Mouse (Mus musculus): ENCODE results near the gene Pop4. TPM values are rescaled to one million over a fixed set of nuclear protein-coding genes. Genes with fewer than 3 reads are reported as not detected.

Gene Pop4
- total and polyA plus RNA-seq, 3 experiments, result 33.5 to 50.0 TPM; not detected in 1

DNA sequence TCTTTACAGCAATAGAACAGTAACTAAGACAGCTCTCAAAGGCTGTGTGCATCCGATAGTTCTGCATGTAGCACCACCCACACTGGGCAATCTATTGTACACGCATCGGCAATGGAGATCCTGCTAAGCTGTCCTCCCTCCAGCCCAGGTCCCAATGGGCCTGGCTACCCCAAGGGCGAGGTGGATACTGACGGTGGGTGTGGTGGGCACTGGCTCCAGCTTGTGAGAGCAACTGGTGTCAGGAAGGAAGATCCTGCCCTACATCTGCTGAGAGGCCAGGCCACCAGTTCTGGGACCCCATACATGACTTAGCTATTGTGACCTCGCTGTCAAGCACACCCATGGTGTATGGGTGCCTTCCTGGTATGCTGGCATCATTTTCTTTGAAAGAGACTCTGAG lies 55.5 kb downstream of the Pop4 start:
- H3K27ac ChIP-seq (ENCODE audit: control insufficient read depth, low read depth, low read length), result no peak overlapping the region
- H3K4me1 ChIP-seq (ENCODE audit: control insufficient read depth in 1 of 2, insufficient read depth in 2 of 2, low read length in 2 of 2), result no peaks in the 10 kb centered on the region
- no peaks in the 10 kb centered on the region for H3K9me3 ChIP-seq (replicated peaks; ENCODE audit: insufficient read depth, low read length)
- no peak overlapping the region for H3K9ac ChIP-seq (ENCODE audit: control insufficient read depth, low read depth, low read length, poor library complexity, severe bottlenecking)
- H3K27me3 ChIP-seq (ENCODE audit: control insufficient read depth in 1 of 2, insufficient read depth in 2 of 2, low read length in 2 of 2), result no peaks in the 10 kb centered on the region
- H3K79me2 ChIP-seq (ENCODE audit: control insufficient read depth, insufficient read depth, low read length, poor library complexity), result no peaks in the 10 kb centered on the region
- no peaks in the 10 kb centered on the region for H3K36me3 ChIP-seq (ENCODE audit: control insufficient read depth in 1 of 2, insufficient read depth in 2 of 2, low read length in 2 of 2)
- H3K4me3 ChIP-seq (ENCODE audit: control insufficient read depth in 1 of 2, insufficient read depth in 1 of 2, low read depth in 2 of 2, low read length in 2 of 2), result no peak overlapping the region
- no peak for DNase-seq (ENCODE audit: low read depth, low spot score)
- TF ChIP-seq MYC (IDR thresholded peaks at IDR 0.05; ENCODE audit: low read depth, low read length), result no peak
- TF ChIP-seq CHD1 (IDR thresholded peaks at IDR 0.05; ENCODE audit: low read depth, low read length), result no peak
- no peak for TF ChIP-seq HCFC1 (IDR thresholded peaks at IDR 0.05; ENCODE audit: low read depth, low read length)

DNA sequence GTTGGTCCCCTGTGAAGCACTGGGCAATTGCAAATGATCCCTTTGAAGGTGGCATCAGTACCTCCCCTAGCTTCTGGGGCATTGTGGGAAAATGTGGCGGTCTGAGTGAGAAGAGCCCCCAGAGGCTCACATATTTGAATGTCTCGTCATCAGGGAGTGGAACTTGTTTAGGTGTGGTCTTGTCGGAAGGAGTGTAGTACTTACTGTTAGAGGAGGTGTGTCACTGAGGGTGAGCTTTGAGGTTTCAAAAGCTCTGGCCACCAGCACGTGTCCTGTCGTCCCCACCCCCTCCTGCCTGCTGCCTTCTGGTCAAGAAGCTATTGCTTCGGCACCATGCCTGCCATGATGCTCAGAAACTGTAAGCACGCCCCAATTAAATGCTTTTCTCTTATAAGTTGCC lies 55.9 kb downstream of the Pop4 start:
- H3K79me2 ChIP-seq (ENCODE audit: control insufficient read depth, insufficient read depth, low read length, poor library complexity), result no peaks in the 10 kb centered on the region
- H3K9me3 ChIP-seq (replicated peaks; ENCODE audit: insufficient read depth, low read length), result no peaks in the 10 kb centered on the region
- H3K9ac ChIP-seq (ENCODE audit: control insufficient read depth, low read depth, low read length, poor library complexity, severe bottlenecking), result no peak overlapping the region
- no peaks in the 10 kb centered on the region for H3K4me1 ChIP-seq (ENCODE audit: control insufficient read depth in 1 of 2, insufficient read depth in 2 of 2, low read length in 2 of 2)
- no peaks in the 10 kb centered on the region for H3K27me3 ChIP-seq (ENCODE audit: control insufficient read depth in 1 of 2, insufficient read depth in 2 of 2, low read length in 2 of 2)
- DNase-seq (ENCODE audit: low read depth, low spot score), result no peak
- TF ChIP-seq MYC (IDR thresholded peaks at IDR 0.05; ENCODE audit: low read depth, low read length), result no peak
- no peak for TF ChIP-seq ELF1 (IDR thresholded peaks at IDR 0.05; ENCODE audit: low read depth, low read length)
- H3K36me3 ChIP-seq (ENCODE audit: control insufficient read depth in 1 of 2, insufficient read depth in 2 of 2, low read length in 2 of 2), result no peaks in the 10 kb centered on the region
- no peak overlapping the region for H3K27ac ChIP-seq (ENCODE audit: control insufficient read depth, low read depth, low read length)
- H3K4me3 ChIP-seq (ENCODE audit: control insufficient read depth in 1 of 2, insufficient read depth in 1 of 2, low read depth in 2 of 2, low read length in 2 of 2), result no peak overlapping the region

- H3K79me2 ChIP-seq (ENCODE audit: control insufficient read depth, insufficient read depth, low read length, poor library complexity), result no peaks in the 10 kb centered on the region
- no peak overlapping the region for H3K27ac ChIP-seq (ENCODE audit: control insufficient read depth, low read depth, low read length)
- no peak for DNase-seq (ENCODE audit: low read depth, low spot score)
- TF ChIP-seq CHD1 (IDR thresholded peaks at IDR 0.05; ENCODE audit: low read depth, low read length) (no peak), GATA1 (IDR thresholded peaks at IDR 0.05; ENCODE audit: low read depth, low read length) (no peak)
- no peaks in the 10 kb centered on the region for H3K4me1 ChIP-seq (ENCODE audit: control insufficient read depth in 1 of 2, insufficient read depth in 2 of 2, low read length in 2 of 2)
- no peak overlapping the region for H3K9ac ChIP-seq (ENCODE audit: control insufficient read depth, low read depth, low read length, poor library complexity, severe bottlenecking)
- no peaks in the 10 kb centered on the region for H3K27me3 ChIP-seq (ENCODE audit: control insufficient read depth in 1 of 2, insufficient read depth in 2 of 2, low read length in 2 of 2)
- H3K36me3 ChIP-seq (ENCODE audit: control insufficient read depth in 1 of 2, insufficient read depth in 2 of 2, low read length in 2 of 2), result no peaks in the 10 kb centered on the region
- no peaks in the 10 kb centered on the region for H3K9me3 ChIP-seq (replicated peaks; ENCODE audit: insufficient read depth, low read length)
- H3K4me3 ChIP-seq (ENCODE audit: control insufficient read depth in 1 of 2, insufficient read depth in 1 of 2, low read depth in 2 of 2, low read length in 2 of 2), result no peak overlapping the region
These were observed 56.6 kb downstream of the Pop4 start for GRCm38 (mm10) chr7:38214473-38215214.

DNA sequence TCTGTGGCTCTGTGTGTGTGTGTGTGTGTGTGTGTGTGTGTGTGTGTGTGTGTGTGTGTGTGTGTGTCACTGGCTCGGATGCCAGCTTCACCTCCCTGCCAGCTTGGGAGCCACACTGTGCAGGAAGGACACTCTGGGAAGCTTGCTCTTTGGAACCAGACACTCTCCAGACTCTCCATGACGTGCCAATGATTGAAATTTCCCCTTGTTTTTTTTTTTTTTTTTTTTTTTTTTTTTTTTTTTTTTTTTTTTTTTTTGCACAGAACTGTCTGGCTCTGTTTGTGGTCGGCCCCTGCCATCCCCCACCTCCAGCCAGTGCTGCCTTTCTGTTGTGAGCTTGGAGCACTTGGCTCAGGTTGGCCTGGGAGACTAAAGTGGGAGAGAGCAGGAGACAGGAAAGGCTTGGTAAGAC lies 58.6 kb downstream of the Pop4 start:
- TF ChIP-seq KAT2A (conservative IDR thresholded peaks at IDR 0.05; ENCODE audit: low read depth, low read length) (no peak), POLR2AphosphoS5 (IDR thresholded peaks at IDR 0.05; ENCODE audit: borderline replicate concordance, low read depth, low read length) (no peak), MYB (IDR thresholded peaks at IDR 0.05; ENCODE audit: low read depth, low read length) (no peak), NRF1 (IDR thresholded peaks at IDR 0.05; ENCODE audit: insufficient read depth, low read depth, low read length, poor library complexity, severe bottlenecking) (no peak)
- no peaks in the 10 kb centered on the region for H3K27me3 ChIP-seq (ENCODE audit: control insufficient read depth in 1 of 2, insufficient read depth in 2 of 2, low read length in 2 of 2)
- no peak for DNase-seq (ENCODE audit: low read depth, low spot score)
- H3K9me3 ChIP-seq (replicated peaks; ENCODE audit: insufficient read depth, low read length), result no peaks in the 10 kb centered on the region
- no peak overlapping the region for H3K9ac ChIP-seq (ENCODE audit: control insufficient read depth, low read depth, low read length, poor library complexity, severe bottlenecking)
- no peaks in the 10 kb centered on the region for H3K4me1 ChIP-seq (ENCODE audit: control insufficient read depth in 1 of 2, insufficient read depth in 2 of 2, low read length in 2 of 2)
- no peaks in the 10 kb centered on the region for H3K36me3 ChIP-seq (ENCODE audit: control insufficient read depth in 1 of 2, insufficient read depth in 2 of 2, low read length in 2 of 2)
- H3K79me2 ChIP-seq (ENCODE audit: control insufficient read depth, insufficient read depth, low read length, poor library complexity), result no peaks in the 10 kb centered on the region
- H3K27ac ChIP-seq (ENCODE audit: control insufficient read depth, low read depth, low read length), result no peak overlapping the region
- H3K4me3 ChIP-seq (ENCODE audit: control insufficient read depth in 1 of 2, insufficient read depth in 1 of 2, low read depth in 2 of 2, low read length in 2 of 2), result no peak overlapping the region
